7 mouse cellular contexts compared by ENCODE assay signal in genomic region chr1:131827787-131828258, GRCm38 (mm10). TPM values are rescaled to one million over a fixed set of nuclear protein-coding genes. Genes with fewer than 3 reads are reported as not detected.
DNase-seq lines count a peak whose midpoint lies in the region; ATAC-seq lines count a peak whose summit lies in the region.

No protein-coding gene starts in this region.

- peak overlapping the region; percentile 77 for H3K4me3 ChIP-seq in intestine, embryonic 15.5 days (replicated peaks)
- H3K4me3 ChIP-seq in midbrain, embryonic 10.5 days = peak overlapping the region; percentile 89

- no peaks in the 10 kb centered on the region for H3K36me3 ChIP-seq in intestine, embryonic 15.5 days
- H3K36me3 ChIP-seq in midbrain, embryonic 10.5 days = peaks cover 29% of the 10 kb centered on the region

- no peaks in the 10 kb centered on the region for H3K27me3 ChIP-seq in intestine, embryonic 15.5 days (replicated peaks)
- H3K27me3 ChIP-seq in midbrain, embryonic 10.5 days (ENCODE audit: low read depth, poor library complexity, severe bottlenecking) = peaks cover 8% of the 10 kb centered on the region

- peak; percentile 98 for DNase-seq in adrenal gland, adult 2 months
- peak; percentile 93 for DNase-seq in embryo, embryonic 11.5 days (ENCODE audit: low read depth, low spot score)
- peak; percentile 86 to 94 for DNase-seq in gastrocnemius, postnatal 36 days
- DNase-seq in left cerebral cortex, postnatal 25 days (ENCODE audit: low spot score in 2 of 2) = peak; percentile 90 to 97
- peak; percentile 96 for DNase-seq in midbrain, embryonic 10.5 days (ENCODE audit: low spot score)
- DNase-seq in right cerebral cortex, postnatal 4 days = peak; percentile 98

- peaks cover 9% of the 10 kb centered on the region for H3K4me1 ChIP-seq in intestine, embryonic 15.5 days (replicated peaks)
- peaks cover 51% of the 10 kb centered on the region for H3K4me1 ChIP-seq in midbrain, embryonic 10.5 days

- H3K4me2 ChIP-seq in intestine, embryonic 15.5 days (replicated peaks) = peak overlapping the region; percentile 81

- peak overlapping the region; percentile 76 for H3K27ac ChIP-seq in intestine, embryonic 15.5 days
- peak overlapping the region; percentile 95 for H3K27ac ChIP-seq in midbrain, embryonic 10.5 days (replicated peaks)

- 0% methylated on average over 35 of the region's 36 CpGs for WGBS in intestine, embryonic 15.5 days
- WGBS in midbrain, embryonic 10.5 days = under 1% methylated on average over 36 of the region's 36 CpGs

- H3K9me3 ChIP-seq in intestine, embryonic 15.5 days = no peaks in the 10 kb centered on the region
- no peaks in the 10 kb centered on the region for H3K9me3 ChIP-seq in midbrain, embryonic 10.5 days (replicated peaks)

- peak overlapping the region; percentile 75 for H3K9ac ChIP-seq in intestine, embryonic 15.5 days

- ATAC-seq in intestine, embryonic 15.5 days = peak; percentile 98

- intact Hi-C loops in gastrocnemius, postnatal 36 days (cut with DNase I) = no loop called here
- intact Hi-C loops in left cerebral cortex, postnatal 25 days (cut with DNase I) = loop anchor here (5.0 kb wide), 1 partner anchor 56 kb away; no protein-coding TSS in a partner anchor

RNA-seq across cellular contexts. Expression of gene Slc41a1, which starts 0.5 kb away (rescaled TPM):
- 10 to 100 TPM; 48.8 to 49.6 TPM for total RNA-seq in adrenal gland, adult 2 months (2021)
- polyA plus RNA-seq in adrenal gland, adult 2 months (2012; rRNA removed) = 94.1 and 107 TPM in 2 replicates
- 10 to 100 TPM; 37.2 to 47.2 TPM for total RNA-seq in gastrocnemius, postnatal 36 days (2021)
- polyA plus RNA-seq in intestine, embryonic 15.5 days (2015; fragmentation: Nextera tagmentation; extraction: Ambion mirVana) = 10.5 and 10.7 TPM in 2 replicates
- 10 to 100 TPM; 46.4 to 51.0 TPM for total RNA-seq in left cerebral cortex, postnatal 25 days (2021)
- polyA plus RNA-seq in midbrain, embryonic 10.5 days (2016; fragmentation: Nextera tagmentation; extraction: Ambion mirVana) = 11.4 and 12.1 TPM in 2 replicates

RNA-seq across cellular contexts. Expression of gene Pm20d1, which starts 30.6 kb away (rescaled TPM):
- 10 to 100 TPM in 1 of 2 experiments, 1 to 10 TPM in 1; 6.6 to 20.6 TPM for total RNA-seq in adrenal gland, adult 2 months (2021)
- 4.2 and 5.7 TPM in 2 replicates for polyA plus RNA-seq in adrenal gland, adult 2 months (2012; rRNA removed)
- total RNA-seq in gastrocnemius, postnatal 36 days (2021) = under 1 TPM; 0.57 to 0.69 TPM
- 3.8 and 5.6 TPM in 2 replicates for polyA plus RNA-seq in intestine, embryonic 15.5 days (2015; fragmentation: Nextera tagmentation; extraction: Ambion mirVana)
- total RNA-seq in left cerebral cortex, postnatal 25 days (2021) = 1 to 10 TPM; 1.9 to 2.1 TPM
- 1.7 and 1.8 TPM in 2 replicates for polyA plus RNA-seq in midbrain, embryonic 10.5 days (2016; fragmentation: Nextera tagmentation; extraction: Ambion mirVana)

RNA-seq across cellular contexts. Expression of gene Rab29, which starts 39.2 kb away (rescaled TPM):
- total RNA-seq in adrenal gland, adult 2 months (2021) = 10 to 100 TPM; 15.1 to 28.7 TPM
- 18.7 and 24.3 TPM in 2 replicates for polyA plus RNA-seq in adrenal gland, adult 2 months (2012; rRNA removed)
- 1 to 10 TPM; 5.0 to 5.9 TPM for total RNA-seq in gastrocnemius, postnatal 36 days (2021)
- polyA plus RNA-seq in intestine, embryonic 15.5 days (2015; fragmentation: Nextera tagmentation; extraction: Ambion mirVana) = 19.4 and 21.6 TPM in 2 replicates
- 1 to 10 TPM; 5.1 to 7.6 TPM for total RNA-seq in left cerebral cortex, postnatal 25 days (2021)
- 10.2 and 13.7 TPM in 2 replicates for polyA plus RNA-seq in midbrain, embryonic 10.5 days (2016; fragmentation: Nextera tagmentation; extraction: Ambion mirVana)

Comparison
In these comparisons a context has a peak if more than half of its experiments do, and no peak if none do; other contexts are left out.
1. Peak in every context shown above with its lines: DNase-seq, ATAC-seq, H3K4me3 ChIP-seq and H3K27ac ChIP-seq.